Mouse (Mus musculus) right cerebral cortex, postnatal 4 days (tissue): ENCODE results near the gene Polr3e.
A peak's percentile ranks its signal among the peaks of the same experiment; 100 is the strongest.
"Not testable (repeated sequence)": the region's sequence is repeated elsewhere in the genome, so short reads cannot be mapped to it uniquely, and the experiment has no call there.

Experiments used
- DNase-seq: peaks from one replicate; pipeline ENCODE4 v3.0.0-alpha.2; 2022

The Polr3e gene

GRCm38 (mm10) chr7:120913332-120913731 is 4.2 kb upstream of the Polr3e start:
- no peak for DNase-seq

- DNase-seq = no peak
Measured at GRCm38 (mm10) chr7:120916262-120916875, 1.2 kb upstream of the Polr3e start.

GRCm38 (mm10) chr7:120917279-120917591 is 309 bp upstream of the Polr3e start:
- DNase-seq = no peak

GRCm38 (mm10) chr7:120918526-120918962 is 1.0 kb downstream of the Polr3e start:
- no peak for DNase-seq

GRCm38 (mm10) chr7:120933110-120933509 is 15.6 kb downstream of the Polr3e start:
- DNase-seq = no peak

- no peak for DNase-seq
Measured at GRCm38 (mm10) chr7:120933680-120934195, 16.2 kb downstream of the Polr3e start.

- DNase-seq = no peak
Measured at GRCm38 (mm10) chr7:120934716-120935115, 17.2 kb downstream of the Polr3e start.

GRCm38 (mm10) chr7:120936522-120936921 is 19.0 kb downstream of the Polr3e start:
- DNase-seq = no peak

- no peak for DNase-seq
Measured at GRCm38 (mm10) chr7:120938206-120938605, 20.7 kb downstream of the Polr3e start.

GRCm38 (mm10) chr7:120940343-120940742 is 22.8 kb downstream of the Polr3e start:
- no peak for DNase-seq

- DNase-seq = no peak
Measured at GRCm38 (mm10) chr7:120941214-120941613, 23.7 kb downstream of the Polr3e start.

GRCm38 (mm10) chr7:120942506-120942905 is 25.0 kb downstream of the Polr3e start:
- no peak for DNase-seq

- no peak for DNase-seq
Measured at GRCm38 (mm10) chr7:120943936-120944509, 26.5 kb downstream of the Polr3e start.

GRCm38 (mm10) chr7:120953591-120953990 is 36.0 kb downstream of the Polr3e start:
- not testable (repeated sequence) for DNase-seq

- no peak for DNase-seq
Measured at GRCm38 (mm10) chr7:120960116-120960515, 42.6 kb downstream of the Polr3e start.

GRCm38 (mm10) chr7:120960601-120961000 is 43.1 kb downstream of the Polr3e start:
- DNase-seq = no peak

GRCm38 (mm10) chr7:120961893-120962292 is 44.3 kb downstream of the Polr3e start:
- no peak for DNase-seq

GRCm38 (mm10) chr7:120963126-120963525 is 45.6 kb downstream of the Polr3e start:
- no peak for DNase-seq

GRCm38 (mm10) chr7:120969221-120969620 is 51.7 kb downstream of the Polr3e start:
- no peak for DNase-seq

GRCm38 (mm10) chr7:120970112-120970511 is 52.6 kb downstream of the Polr3e start:
- DNase-seq = no peak

GRCm38 (mm10) chr7:120972471-120972870 is 54.9 kb downstream of the Polr3e start:
- DNase-seq = not testable (repeated sequence)

- DNase-seq = no peak
Measured at GRCm38 (mm10) chr7:120974001-120974400, 56.5 kb downstream of the Polr3e start.

- peak; percentile 11 for DNase-seq
Measured at GRCm38 (mm10) chr7:120977063-120977462, 59.5 kb downstream of the Polr3e start.

- no peak for DNase-seq
Measured at GRCm38 (mm10) chr7:120980041-120980440, 62.5 kb downstream of the Polr3e start.
